ENCODE assay signal across 8 mouse cellular contexts in the genomic region with DNA sequence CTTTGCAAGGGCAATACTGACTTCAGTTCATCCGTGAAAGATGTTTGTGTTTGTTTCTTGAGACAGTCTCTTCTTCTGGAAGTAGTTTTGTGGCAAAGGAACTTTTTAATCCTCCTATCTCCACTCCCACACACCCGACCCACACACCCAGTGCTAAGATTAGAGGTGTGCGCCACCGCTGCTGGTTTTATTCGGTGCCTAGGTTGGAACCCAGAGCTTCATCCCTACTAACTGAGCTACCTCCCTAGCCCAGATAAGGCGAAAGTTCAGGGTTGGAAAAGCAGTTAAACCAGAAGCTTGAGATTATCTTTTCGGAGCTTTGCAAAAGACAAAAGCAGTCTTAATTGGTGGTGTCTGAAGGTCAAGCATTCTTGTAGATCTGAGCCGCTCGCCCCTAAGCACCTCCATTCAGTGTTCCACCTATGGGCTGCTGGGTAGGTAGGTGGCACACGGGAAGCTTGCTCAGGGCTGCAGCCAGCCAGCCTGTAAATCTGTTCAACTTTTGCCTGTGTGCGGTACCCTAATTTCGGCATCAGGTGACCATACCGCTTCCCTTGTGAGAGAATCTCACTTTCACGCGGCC. TPM values are rescaled to one million over a fixed set of nuclear protein-coding genes. Genes with fewer than 3 reads are reported as not detected.
DNase-seq lines count a peak whose midpoint lies in the region; ATAC-seq and TF ChIP-seq lines count a peak whose summit lies in the region.

No protein-coding gene starts in this region.

- no peak for TF ChIP-seq CTCF in hindbrain, postnatal 0 days (IDR thresholded peaks at IDR 0.05; ENCODE audit: low read depth)

- H3K4me3 ChIP-seq in heart, embryonic 15.5 days = peak overlapping the region; percentile 66
- peak overlapping the region; percentile 49 for H3K4me3 ChIP-seq in hindbrain, postnatal 0 days (ENCODE audit: low read length)
- H3K4me3 ChIP-seq in midbrain, embryonic 13.5 days (replicated peaks) = peak overlapping the region; percentile 56

- intact Hi-C loops in heart, postnatal 25 days (cut with DNase I) = loop anchor here (10.0 kb wide), 1 partner anchor 137 kb away; a partner anchor contains a TSS

- H3K9me3 ChIP-seq in heart, embryonic 15.5 days (replicated peaks) = no peaks in the 10 kb centered on the region
- H3K9me3 ChIP-seq in hindbrain, postnatal 0 days (ENCODE audit: low read length) = 0 out of 2 replicates have a peak, but pooled peaks cover 4% of the 10 kb centered on the region
- peaks cover 7% of the 10 kb centered on the region; the same call in 1 of the 2 replicates for H3K9me3 ChIP-seq in midbrain, embryonic 13.5 days

- H3K4me1 ChIP-seq in heart, embryonic 15.5 days (replicated peaks) = peaks cover 11% of the 10 kb centered on the region
- no peaks in the 10 kb centered on the region for H3K4me1 ChIP-seq in hindbrain, postnatal 0 days (ENCODE audit: insufficient read depth, low read length)
- H3K4me1 ChIP-seq in midbrain, embryonic 13.5 days (replicated peaks) = peaks cover 13% of the 10 kb centered on the region

- peak overlapping the region; percentile 56 for H3K27ac ChIP-seq in heart, embryonic 15.5 days
- 0 out of 2 replicates have a peak overlapping the region, but pooled peaks have one; percentile 6 for H3K27ac ChIP-seq in hindbrain, postnatal 0 days
- no peak overlapping the region for H3K27ac ChIP-seq in midbrain, embryonic 13.5 days

- no peaks in the 10 kb centered on the region for H3K27me3 ChIP-seq in heart, embryonic 15.5 days
- H3K27me3 ChIP-seq in hindbrain, postnatal 0 days (ENCODE audit: insufficient read depth, low read length) = no peaks in the 10 kb centered on the region
- H3K27me3 ChIP-seq in midbrain, embryonic 13.5 days = peaks cover 25% of the 10 kb centered on the region

- H3K9ac ChIP-seq in heart, embryonic 15.5 days = peak overlapping the region; percentile 32; the same call in 1 of the 2 replicates
- H3K9ac ChIP-seq in hindbrain, postnatal 0 days (replicated peaks; ENCODE audit: low read length) = peak overlapping the region; percentile 54; the same call in 1 of the 2 replicates
- peak overlapping the region; percentile 64 for H3K9ac ChIP-seq in midbrain, embryonic 13.5 days (replicated peaks)

- ATAC-seq in heart, embryonic 15.5 days (replicated peaks; ENCODE audit: insufficient number of reproducible peaks, insufficient read depth, low FRiP score, low read depth) = no peak
- peak; percentile 17; the same call in 1 of the 2 replicates for ATAC-seq in common myeloid progenitor, adult 5-6 weeks (replicated peaks; ENCODE audit: low read depth, poor library complexity, severe bottlenecking)
- ATAC-seq in hindbrain, postnatal 0 days = no peak
- no peak for ATAC-seq in midbrain, embryonic 13.5 days

- H3K4me2 ChIP-seq in heart, embryonic 15.5 days = peak overlapping the region; percentile 66
- peak overlapping the region; percentile 80 for H3K4me2 ChIP-seq in hindbrain, postnatal 0 days (ENCODE audit: low read depth, low read length)
- peak overlapping the region; percentile 85 for H3K4me2 ChIP-seq in midbrain, embryonic 13.5 days (replicated peaks)

- no peaks in the 10 kb centered on the region for H3K36me3 ChIP-seq in heart, embryonic 15.5 days
- no peaks in the 10 kb centered on the region for H3K36me3 ChIP-seq in hindbrain, postnatal 0 days (ENCODE audit: insufficient read depth, low read length)
- no peaks in the 10 kb centered on the region for H3K36me3 ChIP-seq in midbrain, embryonic 13.5 days

- 16% methylated on average over 15 of the region's 15 CpGs for WGBS in heart, embryonic 15.5 days
- 30% methylated on average over 15 of the region's 15 CpGs for WGBS in hindbrain, postnatal 0 days
- WGBS in midbrain, embryonic 13.5 days = 32% methylated on average over 15 of the region's 15 CpGs

- DNase-seq in heart, postnatal 25 days (ENCODE audit: low spot score) = no peak
- DNase-seq in hindbrain, postnatal 0 days (ENCODE audit: low spot score) = no peak
- DNase-seq in adrenal gland, adult 8-10 months = no peak
- no peak for DNase-seq in frontal cortex, postnatal 25 days (ENCODE audit: low spot score in 2 of 2)
- no peak for DNase-seq in ovary, postnatal 10 days (ENCODE audit: low spot score)

RNA-seq across cellular contexts. Expression of a gene that starts 0.6 kb away (rescaled TPM):
- polyA plus RNA-seq in heart, embryonic 15.5 days (2015; fragmentation: Nextera tagmentation; extraction: Ambion mirVana) = 12.2 and 13.6 TPM in 2 replicates
- 10 to 100 TPM; 19.4 to 19.8 TPM for total RNA-seq in heart, postnatal 25 days (2021)
- 16.5 and 18.5 TPM in 2 replicates for total RNA-seq in common myeloid progenitor, adult 5-6 weeks (2017)
- total RNA-seq in hindbrain, postnatal 0 days (2014; rRNA removed) = 2.7 and 8.2 TPM in 2 replicates
- 8.3 and 9.8 TPM in 2 replicates for polyA plus RNA-seq in hindbrain, postnatal 0 days (2015; fragmentation: Nextera tagmentation; extraction: Ambion mirVana)
- 4.4 and 4.9 TPM in 2 replicates for polyA plus RNA-seq in midbrain, embryonic 13.5 days (2015; fragmentation: Nextera tagmentation; extraction: Ambion mirVana)
- 10 to 100 TPM; 13.6 to 25.6 (median 19.1) TPM for total RNA-seq in adrenal gland, adult 8-10 months (2022)
